Mouse (Mus musculus): ENCODE measurements around the gene Ccdc180.

- TF ChIP-seq CTCF (IDR thresholded peaks at IDR 0.05; ENCODE audit: control insufficient read depth, insufficient read depth, insufficient replicate concordance, low read depth, low read length) = no peak
- TF ChIP-seq POLR2A (IDR thresholded peaks at IDR 0.05; ENCODE audit: control insufficient read depth, low read depth, low read length) = no peak
Measured at GRCm38 (mm10) chr4:45956131-45956530, 66.0 kb downstream of the Ccdc180 start.
